Comparison of ENCODE assay signal across 7 mouse cellular contexts in genomic region chr8:34689825-34690493, GRCm38 (mm10).
A peak's percentile ranks its signal among the peaks of the same experiment; 100 is the strongest.
DNase-seq lines count a peak whose midpoint lies in the region; ATAC-seq and TF ChIP-seq lines count a peak whose summit lies in the region.

No protein-coding gene starts in this region.

- DNase-seq in midbrain, postnatal 0 days (ENCODE audit: low spot score): no peak
- no peak for DNase-seq in right cerebral cortex, postnatal 25 days
- no peak for DNase-seq in adrenal gland, adult 8-10 months
- no peak for DNase-seq in kidney, postnatal 10 days

- peaks cover 27% of the 10 kb centered on the region for H3K4me1 ChIP-seq in forebrain, embryonic 15.5 days
- peaks cover 6% of the 10 kb centered on the region for H3K4me1 ChIP-seq in limb, embryonic 15.5 days
- H3K4me1 ChIP-seq in midbrain, postnatal 0 days (ENCODE audit: insufficient read depth, low read length): 0 out of 2 replicates have a peak, but pooled peaks cover 3% of the 10 kb centered on the region

- no peaks in the 10 kb centered on the region for H3K9me3 ChIP-seq in forebrain, embryonic 15.5 days
- H3K9me3 ChIP-seq in limb, embryonic 15.5 days: no peaks in the 10 kb centered on the region
- no peaks in the 10 kb centered on the region for H3K9me3 ChIP-seq in midbrain, postnatal 0 days (ENCODE audit: low read length)

- ATAC-seq in common myeloid progenitor, adult 5-6 weeks (replicated peaks; ENCODE audit: low read depth, poor library complexity, severe bottlenecking): peak; percentile 82
- ATAC-seq in forebrain, embryonic 15.5 days (replicated peaks): no peak
- no peak for ATAC-seq in limb, embryonic 15.5 days (ENCODE audit: insufficient number of reproducible peaks, low FRiP score, low TSS enrichment, low read depth)
- no peak for ATAC-seq in midbrain, postnatal 0 days (ENCODE audit: low FRiP score)

- H3K9ac ChIP-seq in forebrain, embryonic 15.5 days (replicated peaks): no peak overlapping the region
- no peak overlapping the region for H3K9ac ChIP-seq in limb, embryonic 15.5 days
- H3K9ac ChIP-seq in midbrain, postnatal 0 days (replicated peaks; ENCODE audit: low read length, poor library complexity, severe bottlenecking): no peak overlapping the region

- 10% methylated on average over 9 of the region's 9 CpGs for WGBS in forebrain, embryonic 15.5 days
- 23% methylated on average over 9 of the region's 9 CpGs for WGBS in limb, embryonic 15.5 days
- 19% methylated on average over 9 of the region's 9 CpGs for WGBS in midbrain, postnatal 0 days

- no peak overlapping the region for H3K27ac ChIP-seq in forebrain, embryonic 15.5 days (replicated peaks)
- H3K27ac ChIP-seq in limb, embryonic 15.5 days: no peak overlapping the region
- H3K27ac ChIP-seq in midbrain, postnatal 0 days (ENCODE audit: low read depth, low read length): no peak overlapping the region

- peak overlapping the region; percentile 36 for H3K4me2 ChIP-seq in forebrain, embryonic 15.5 days (replicated peaks)
- H3K4me2 ChIP-seq in limb, embryonic 15.5 days: peak overlapping the region; percentile 44
- H3K4me2 ChIP-seq in midbrain, postnatal 0 days (ENCODE audit: low read depth, low read length, poor library complexity, severe bottlenecking): peak overlapping the region; percentile 34

- H3K4me3 ChIP-seq in forebrain, embryonic 15.5 days: peak overlapping the region; percentile 12; the same call in 1 of the 2 replicates
- peak overlapping the region; percentile 22 for H3K4me3 ChIP-seq in limb, embryonic 15.5 days
- H3K4me3 ChIP-seq in midbrain, postnatal 0 days (ENCODE audit: low read depth, low read length): peak overlapping the region; percentile 6; the same call in 1 of the 2 replicates

- no peaks in the 10 kb centered on the region for H3K36me3 ChIP-seq in forebrain, embryonic 15.5 days
- H3K36me3 ChIP-seq in limb, embryonic 15.5 days: no peaks in the 10 kb centered on the region
- H3K36me3 ChIP-seq in midbrain, postnatal 0 days (ENCODE audit: insufficient read depth, low read length): no peaks in the 10 kb centered on the region

- H3K27me3 ChIP-seq in forebrain, embryonic 15.5 days: no peaks in the 10 kb centered on the region
- no peaks in the 10 kb centered on the region for H3K27me3 ChIP-seq in limb, embryonic 15.5 days
- H3K27me3 ChIP-seq in midbrain, postnatal 0 days (ENCODE audit: insufficient read depth, low read length): no peaks in the 10 kb centered on the region

- no peak for TF ChIP-seq CTCF in midbrain, postnatal 0 days (IDR thresholded peaks at IDR 0.05)
